Mouse (Mus musculus): Measurements from ENCODE around the gene Vamp2.

The Vamp2 gene

DNA sequence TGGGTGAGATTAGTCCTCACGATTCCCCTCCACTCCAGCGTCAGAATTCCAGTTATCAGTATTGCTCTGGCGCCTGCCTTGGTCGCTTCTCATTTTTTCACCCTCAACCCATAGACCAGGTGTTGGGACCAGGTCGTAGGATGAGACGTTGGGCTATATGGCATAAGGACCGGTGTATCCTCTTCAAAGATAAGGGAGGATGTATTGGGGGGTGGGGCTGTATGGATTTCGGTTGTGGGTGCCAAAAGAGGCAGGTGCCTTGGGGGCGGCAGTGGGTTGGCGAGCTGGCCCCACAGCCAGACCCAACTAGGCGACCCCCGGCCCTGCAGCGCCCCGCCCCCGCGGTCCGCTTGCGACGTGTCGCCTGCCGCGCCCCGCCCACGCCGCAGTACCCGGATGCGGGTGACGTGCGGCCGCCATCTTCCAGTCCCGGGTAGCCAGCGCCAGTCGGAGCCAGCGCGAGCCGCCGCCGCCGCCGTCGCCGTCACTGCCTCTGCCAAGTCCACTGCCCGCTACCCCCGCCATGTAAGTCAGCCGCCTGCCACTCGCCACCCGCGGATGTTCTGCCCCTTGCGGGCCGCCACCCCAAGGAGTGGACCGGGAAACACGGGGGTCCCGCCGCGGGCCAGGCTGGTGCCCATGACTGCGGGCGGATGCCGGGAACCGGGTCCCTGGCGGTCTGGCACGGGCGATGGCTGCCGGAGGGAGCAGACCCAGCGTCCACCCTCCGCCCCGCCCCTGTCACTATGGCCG lies at the start of gene Vamp2:
TSS of gene Vamp2 (plus strand) at position 388 of the 753 bp plus-strand sequence.
- no peak for DNase-seq (ENCODE audit: low read depth)

DNA sequence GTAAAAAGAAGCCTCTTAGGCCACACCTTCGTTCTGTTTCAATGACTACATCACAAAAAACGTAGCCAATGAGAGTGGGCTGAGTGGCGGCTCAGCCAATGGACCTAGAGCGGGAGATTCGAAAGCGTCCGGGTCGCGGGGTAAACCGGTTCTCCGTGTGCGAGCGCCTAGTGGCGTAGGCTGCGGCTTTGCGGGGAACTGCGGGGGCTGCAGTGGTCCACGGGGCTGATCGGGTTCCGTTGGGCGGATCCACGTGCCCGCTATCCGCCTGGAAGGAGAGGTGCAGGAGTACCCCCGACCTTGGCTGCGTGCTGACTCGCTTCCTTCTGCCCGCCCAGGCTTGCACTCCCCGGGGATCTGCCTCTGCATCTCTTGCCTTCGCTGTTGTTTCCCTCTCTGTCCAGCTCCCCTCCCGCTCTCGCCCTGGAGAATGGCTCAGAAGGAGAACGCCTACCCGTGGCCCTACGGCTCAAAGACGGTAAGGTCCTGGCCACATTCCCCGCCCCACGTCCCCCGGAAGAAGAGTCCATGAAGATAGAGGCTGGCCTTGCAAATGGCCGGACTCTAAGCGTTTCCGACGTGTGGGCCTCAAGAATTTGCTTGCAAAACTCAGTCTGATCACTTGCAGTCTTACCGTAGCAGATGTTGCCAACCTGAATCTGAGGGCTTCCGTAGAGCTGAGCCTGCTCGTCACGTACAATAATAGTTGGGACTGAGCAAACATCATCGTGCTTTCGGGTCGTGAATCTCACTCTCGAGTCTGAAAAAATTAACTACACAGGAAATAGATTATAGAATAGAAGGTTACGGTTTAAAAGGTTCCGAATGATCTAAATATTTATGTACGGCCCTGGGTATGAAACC lies 42.5 kb upstream of the Vamp2 start, which contains the start of gene Aurkb:
TSS of gene Aurkb (plus strand) at position 117 of the 864 bp plus-strand sequence.
- peak; percentile 93 for DNase-seq (ENCODE audit: low read depth)

DNA sequence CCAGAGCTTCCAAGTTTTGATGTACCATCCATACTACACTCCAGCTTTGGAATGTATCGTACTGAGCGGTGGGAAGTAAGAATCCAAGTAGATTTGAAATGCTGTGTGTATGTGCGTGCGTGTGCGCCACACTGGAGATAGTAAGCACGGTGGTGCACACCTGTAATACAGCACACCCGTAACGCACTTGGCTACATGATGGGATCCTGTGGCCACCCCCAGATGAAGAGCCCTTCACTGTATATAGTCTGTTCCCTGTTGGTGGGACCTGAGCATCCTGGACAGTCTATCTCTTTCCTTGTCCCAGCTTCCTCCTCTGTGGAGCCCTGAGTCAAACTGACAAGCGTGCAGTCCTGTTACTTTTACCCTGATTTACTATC lies 41.9 kb upstream of the Vamp2 start:
- DNase-seq (ENCODE audit: low read depth): no peak

DNA sequence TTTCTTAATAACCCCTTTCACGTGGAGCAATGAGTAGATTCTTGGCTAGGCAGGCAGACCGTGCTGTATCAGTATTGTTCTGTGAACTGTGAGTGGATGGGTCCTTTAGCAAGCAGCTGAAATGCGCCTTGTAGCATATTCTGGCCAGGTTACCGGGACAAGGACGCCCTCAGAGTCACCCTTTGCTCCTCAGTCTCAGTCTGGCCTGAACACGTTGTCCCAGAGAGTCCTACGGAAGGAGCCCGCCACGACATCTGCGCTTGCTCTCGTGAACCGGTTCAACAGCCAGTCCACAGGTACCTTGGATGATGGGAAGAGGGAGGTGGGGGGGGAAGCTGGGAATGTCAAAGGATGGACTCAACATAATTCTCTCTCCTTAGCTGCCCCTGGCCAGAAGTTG lies 40.7 kb upstream of the Vamp2 start:
- DNase-seq (ENCODE audit: low read depth): no peak

DNA sequence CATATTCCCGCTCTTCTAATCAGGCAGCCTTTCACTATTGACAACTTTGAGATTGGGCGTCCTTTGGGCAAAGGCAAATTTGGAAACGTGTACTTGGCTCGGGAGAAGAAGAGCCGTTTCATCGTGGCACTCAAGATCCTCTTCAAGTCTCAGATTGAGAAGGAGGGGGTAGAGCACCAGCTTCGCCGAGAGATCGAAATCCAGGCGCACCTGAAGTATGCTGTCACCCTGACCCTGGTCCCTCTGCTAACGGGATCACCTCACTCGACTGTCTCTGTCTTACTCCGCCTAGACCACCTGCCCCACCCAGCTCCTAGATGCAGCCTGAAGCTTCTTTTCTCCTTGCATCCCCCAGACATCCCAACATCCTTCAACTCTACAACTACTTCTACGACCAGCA lies 40.1 kb upstream of the Vamp2 start:
- no peak for DNase-seq (ENCODE audit: low read depth)

DNA sequence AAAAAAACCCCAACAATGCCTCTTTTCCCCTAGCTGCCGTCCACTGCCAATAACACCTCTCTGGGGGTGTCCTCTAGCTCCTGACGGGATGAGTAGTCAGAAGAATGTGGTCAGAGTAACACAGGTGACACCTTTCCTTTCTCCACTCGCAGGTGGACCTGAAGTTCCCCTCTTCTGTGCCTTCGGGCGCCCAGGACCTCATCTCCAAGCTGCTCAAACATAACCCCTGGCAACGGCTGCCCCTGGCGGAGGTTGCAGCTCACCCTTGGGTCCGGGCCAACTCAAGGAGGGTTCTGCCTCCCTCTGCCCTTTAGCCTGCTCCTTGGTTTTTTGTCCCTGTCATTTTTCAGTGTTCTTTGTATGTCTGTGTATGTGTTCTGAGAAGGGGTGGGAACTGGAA lies 37.5 kb upstream of the Vamp2 start:
- DNase-seq (ENCODE audit: low read depth): no peak

DNA sequence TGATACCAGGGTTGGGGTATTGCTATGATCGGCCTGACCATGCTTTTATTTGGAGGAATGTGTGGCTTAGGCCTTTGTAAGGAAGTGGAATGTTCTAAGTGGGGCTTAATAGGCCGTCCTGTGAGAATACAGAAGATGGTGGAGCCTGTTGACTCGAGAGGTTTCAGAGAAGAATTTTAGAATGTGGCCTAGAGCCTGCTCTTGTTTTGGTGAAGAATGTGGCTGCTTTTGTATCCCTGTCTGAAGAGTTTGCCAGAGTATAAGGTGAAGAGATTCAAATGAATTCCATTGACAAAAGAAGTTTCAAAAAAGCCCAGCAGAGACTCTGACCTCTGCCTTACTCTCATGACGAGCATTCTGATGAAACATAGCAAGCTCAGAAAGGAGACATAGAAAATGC lies 36.5 kb upstream of the Vamp2 start:
- no peak for DNase-seq (ENCODE audit: low read depth)

DNA sequence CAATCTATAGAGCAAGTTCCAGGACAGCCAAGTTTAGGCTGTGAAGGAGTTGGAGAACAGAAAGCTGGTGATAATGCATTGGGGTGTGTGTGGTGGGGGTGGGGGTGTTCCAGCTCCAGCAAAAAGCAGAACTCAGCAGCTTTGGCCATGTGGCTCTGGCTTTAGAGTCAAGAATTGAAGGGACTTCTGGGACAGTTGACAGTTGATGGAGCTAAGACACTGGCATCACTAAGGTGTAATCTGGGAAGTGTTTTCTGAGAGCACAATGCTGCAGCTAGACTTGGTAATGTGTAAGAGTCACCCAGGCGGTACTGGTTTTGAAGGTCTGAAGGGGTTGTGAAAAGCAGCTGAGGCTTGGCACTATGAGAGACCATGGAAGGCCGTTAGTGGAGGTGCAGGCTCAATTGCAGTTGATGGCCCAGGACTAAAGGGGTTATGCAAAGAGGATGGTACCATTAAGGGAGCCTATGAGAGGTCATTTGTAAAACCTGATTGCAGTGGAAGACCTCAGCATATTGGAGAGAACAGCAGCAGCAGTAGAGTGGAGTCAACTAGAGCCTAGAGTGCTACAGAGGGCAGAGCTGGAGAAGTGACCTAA lies 35.4 kb upstream of the Vamp2 start:
- no peak for DNase-seq (ENCODE audit: low read depth)

DNA sequence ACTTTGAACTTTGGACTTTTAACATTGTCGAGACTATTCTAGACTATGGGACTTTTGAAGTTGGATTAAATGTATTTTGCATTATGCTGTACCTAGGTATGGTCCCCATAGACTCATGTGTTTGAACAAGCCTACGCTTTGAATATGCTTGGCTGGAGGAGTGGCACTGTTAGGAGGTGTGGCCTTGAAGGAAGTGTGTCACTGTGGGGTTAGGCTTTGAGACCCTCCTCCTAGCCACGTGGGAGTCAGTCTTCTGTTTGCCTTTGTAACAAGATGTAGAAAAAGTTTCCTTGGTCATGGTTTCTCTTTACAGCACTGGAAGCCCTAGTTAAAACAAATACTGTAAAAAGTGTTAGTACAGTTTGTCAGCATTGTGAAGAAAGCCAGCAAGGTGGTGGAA lies 34.4 kb upstream of the Vamp2 start:
- no peak for DNase-seq (ENCODE audit: low read depth)

DNA sequence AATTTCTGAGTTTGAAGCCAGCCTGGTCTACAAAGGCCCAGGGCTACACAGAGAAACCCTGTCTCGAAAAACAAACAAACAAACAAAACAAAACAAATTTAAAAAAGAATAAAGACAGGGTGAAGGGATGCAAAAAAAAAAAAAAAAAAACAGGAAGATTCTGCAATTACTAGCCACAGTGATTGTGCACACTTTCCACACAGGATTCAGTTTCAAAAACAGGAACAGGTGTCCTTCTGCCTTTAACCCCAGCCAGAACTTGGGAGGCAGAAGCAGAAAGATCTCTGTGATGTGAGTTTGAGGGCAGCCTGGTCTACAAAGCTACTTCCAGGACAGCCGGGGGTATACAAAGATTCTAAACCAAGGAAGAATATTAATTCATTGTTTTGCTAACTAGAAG lies 30.0 kb upstream of the Vamp2 start:
- DNase-seq (ENCODE audit: low read depth): no peak

DNA sequence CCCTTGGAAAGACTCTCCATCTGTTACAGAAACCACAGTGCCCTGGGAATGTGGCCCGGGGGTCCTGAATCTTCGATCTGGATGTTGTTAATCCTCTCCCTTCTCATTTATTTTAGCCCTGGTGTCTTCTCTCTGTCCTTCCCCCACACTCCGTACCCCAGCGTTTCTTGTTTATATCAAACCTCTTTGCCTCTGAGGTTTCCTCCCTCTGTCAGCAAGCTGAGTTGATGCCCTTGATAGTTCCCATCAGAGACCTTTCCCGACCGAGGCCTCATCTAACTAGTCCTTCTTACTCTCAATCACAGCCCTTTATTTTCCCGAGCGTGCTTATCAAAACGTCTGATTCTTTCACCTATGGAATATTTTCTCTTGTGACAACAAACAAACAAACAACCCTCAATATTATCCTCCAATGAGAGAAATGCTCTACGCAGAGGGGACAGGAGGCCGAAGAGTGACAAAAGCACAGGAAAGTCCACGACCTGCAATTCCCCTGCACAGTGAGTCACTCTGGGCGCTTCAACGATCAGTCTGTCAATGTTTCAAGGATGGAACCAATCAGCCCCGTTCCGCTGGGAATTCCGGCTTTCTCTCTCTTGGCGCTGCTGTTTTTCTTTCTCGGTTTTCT lies 29.4 kb upstream of the Vamp2 start:
- DNase-seq (ENCODE audit: low read depth): no peak

DNA sequence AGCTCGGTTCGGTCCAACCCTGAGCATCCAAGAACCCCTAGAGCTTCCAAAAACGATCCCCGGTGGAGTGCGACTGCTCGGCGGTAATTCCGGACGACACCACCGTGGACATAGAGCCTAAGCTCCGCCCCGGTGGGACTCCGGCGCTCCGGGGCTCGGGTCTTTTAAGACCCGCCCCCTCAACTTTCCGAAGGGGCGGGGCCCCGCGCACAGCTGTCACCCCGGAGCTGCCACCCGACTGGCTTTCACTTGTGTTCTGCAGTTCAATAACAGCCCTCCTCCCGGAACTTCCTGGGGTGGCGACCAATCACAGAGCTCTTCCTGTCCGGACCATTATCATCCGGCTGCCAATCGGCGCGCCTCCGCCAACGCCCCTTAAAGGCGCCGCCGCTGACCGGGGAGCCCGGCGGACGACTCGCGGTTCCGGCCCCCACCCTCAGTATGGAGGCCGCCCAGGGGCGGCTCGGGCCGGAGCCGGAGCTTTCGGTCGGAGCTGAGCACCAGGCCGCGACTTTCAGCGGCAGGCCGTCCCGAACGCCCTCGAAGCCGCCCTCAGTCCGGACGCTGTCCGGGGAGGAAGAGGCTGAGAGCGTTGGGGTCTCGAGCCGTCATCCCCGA lies 28.8 kb upstream of the Vamp2 start, which contains the start of gene Borcs6:
TSS of gene Borcs6 (plus strand) at position 361 of the 618 bp plus-strand sequence.
- DNase-seq (ENCODE audit: low read depth): peak; percentile 95

DNA sequence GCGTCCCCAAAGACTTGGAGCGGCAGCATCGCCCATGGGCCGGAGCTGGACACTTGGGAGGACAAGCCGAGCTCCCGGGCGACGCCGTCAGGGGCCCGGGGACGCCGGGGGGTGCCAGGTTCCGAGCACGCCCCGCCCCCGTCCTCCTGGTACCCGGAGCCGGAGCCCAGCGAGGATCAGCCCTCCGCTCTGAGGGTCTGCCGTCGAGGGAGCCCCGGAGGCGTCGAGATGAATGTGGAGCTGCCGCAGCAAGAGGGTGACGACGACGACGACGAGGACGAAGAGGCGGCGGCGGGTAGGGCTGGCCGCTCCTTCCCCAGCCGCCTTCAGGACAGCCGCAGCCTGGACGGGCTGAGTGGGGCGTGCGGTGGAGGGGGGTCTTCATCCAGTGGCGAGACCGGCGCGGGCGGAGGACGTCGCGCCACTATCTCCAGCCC lies 28.3 kb upstream of the Vamp2 start:
- DNase-seq (ENCODE audit: low read depth): no peak

DNA sequence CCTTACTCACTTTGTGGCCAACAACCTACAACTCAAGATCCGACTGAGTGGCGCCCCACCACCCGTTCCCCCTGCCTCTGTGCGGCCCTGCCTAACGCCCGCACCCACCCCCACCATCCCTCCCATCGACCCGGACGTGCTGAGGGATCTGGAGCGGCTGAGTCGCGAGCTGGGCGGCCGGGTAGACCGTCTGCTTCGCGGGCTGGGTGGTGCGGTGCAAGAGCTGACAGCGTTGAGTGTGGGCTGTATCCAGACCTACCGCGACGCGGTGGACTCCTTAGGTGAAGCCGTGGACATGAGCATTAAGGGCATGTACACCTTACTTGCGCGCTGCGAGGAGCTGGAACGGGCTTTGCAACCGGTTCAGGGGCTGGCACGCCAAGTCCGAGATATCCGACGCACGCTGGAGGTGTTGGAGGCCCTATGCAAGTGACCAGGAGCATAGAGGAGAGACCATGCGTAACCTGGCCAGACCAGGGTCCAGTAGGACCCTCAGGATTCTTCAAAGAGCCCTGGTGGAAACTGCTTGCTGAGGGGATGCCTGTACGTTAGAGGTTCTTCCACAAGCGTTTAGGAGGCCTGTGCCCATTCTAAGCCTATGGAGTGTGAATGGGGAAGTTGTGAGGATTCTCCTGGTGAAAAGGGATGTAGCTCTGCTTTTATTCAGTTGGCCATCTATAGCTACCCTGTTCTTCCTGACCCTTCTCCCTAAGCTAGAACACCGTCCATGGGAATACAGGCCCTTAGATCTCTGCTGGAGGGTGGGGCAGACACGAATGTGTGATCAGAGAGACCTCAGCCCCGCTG lies 27.6 kb upstream of the Vamp2 start:
- no peak for DNase-seq (ENCODE audit: low read depth)

DNA sequence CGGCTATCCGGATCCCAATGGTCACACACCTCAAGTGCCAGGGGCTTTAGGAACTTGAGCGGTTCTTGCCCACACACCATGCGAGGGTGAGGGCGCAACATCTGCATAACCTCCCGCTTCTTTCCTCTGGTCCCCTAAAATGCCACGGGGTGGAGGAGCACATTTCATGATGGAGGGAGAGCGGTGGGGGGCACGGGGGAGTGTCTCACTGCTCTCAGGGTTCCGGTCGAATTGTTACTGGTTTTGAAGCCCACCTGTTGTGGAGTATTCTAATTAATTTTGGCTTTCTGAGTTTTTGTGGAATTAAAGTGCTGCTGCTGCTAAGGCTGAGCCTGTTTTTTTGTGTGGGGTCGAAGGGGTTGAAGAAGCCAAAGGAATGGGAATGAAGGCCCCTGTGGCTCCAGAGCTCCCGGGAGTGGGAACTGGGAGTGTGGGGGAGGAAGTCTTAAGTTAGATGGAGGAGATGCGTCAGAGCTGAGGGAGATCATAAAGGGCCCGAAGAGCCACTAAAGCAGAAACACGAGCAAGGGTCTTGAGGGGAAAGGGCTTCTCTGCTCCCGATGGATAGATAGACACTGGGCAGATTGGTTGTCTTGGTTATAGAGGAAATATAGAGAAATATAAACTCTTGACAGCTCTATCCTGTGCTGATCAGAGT lies 26.9 kb upstream of the Vamp2 start:
- no peak for DNase-seq (ENCODE audit: low read depth)

DNA sequence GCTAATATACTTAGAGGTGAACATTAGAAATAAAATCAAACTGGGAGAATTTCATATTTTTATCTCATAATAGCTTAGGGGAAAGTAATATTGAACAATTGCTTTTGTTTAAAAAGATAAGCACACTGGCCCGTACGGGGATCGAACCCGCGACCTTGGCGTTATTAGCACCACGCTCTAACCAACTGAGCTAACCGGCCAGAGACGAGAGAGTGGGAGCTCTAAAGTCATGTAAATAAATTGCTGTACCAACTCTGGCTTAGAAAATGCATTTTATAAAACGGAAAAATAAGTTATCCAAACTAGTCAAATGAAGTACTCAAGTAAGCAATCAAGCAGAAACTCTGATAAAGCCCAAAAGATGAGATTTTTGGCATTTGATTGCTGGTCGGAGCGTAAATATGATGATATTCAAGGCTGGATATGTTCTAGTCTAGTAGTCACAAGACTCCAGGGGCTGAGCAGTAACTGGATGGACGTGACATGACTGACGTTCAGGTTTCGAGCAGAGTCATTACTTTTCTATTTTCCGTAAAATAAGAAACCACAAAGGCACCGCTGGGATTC lies 26.0 kb upstream of the Vamp2 start:
- DNase-seq (ENCODE audit: low read depth): no peak

DNA sequence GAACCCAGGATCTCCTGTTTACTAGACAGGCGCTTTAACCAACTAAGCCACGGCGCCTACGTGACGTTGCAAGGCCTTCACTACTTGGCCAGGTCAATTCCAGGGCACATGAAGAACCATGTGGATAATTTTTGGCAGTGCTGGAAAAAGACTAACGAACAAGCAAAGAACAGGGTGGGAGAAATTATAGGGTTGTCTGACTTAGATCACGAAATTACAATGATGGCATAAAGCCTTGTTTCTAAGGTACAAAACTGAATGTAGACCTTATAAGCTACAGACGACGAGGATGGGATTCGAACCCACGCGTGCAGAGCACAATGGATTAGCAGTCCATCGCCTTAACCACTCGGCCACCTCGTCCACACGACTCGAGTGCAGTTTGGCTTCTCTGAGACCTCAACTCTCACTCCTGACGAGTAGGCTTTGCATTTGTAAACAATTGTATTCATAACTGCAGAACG lies 25.5 kb upstream of the Vamp2 start:
- DNase-seq (ENCODE audit: low read depth): peak; percentile 86

DNA sequence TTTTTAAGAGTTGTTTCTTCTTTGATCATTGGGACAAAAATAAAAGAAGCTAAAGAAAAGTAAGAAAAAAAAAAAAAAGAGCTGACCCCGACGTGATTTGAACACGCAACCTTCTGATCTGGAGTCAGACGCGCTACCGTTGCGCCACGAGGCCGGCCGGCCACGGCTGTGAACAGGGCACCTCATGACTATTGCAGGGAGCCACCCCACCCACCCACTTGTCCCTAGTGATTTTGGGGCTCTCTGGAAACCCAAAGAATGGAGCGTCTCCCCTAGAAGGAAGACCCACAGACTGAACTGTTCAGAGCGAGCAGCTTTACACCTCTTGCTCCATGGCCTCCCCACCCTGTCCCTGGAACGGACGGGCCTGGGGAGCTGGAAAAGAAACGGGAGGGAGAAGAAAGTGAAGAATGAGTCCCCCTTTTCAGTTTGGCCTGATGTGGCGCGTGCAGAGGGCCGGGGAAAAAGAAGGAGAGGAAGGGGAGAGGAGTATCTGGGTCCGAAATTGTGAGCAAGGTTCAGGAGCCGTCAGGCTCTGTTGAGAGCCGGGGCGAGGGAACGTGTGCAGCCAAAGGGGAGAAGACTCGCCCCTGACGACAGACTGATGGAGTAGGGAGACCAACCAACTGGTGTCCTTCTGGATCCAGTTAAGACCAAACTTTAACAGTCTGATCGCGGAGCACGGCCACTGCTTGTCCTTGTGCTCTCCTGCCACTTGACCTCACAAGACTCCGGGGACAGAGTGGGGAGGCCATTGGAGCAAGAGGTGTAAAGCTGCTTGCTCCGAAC lies 24.7 kb upstream of the Vamp2 start:
- no peak for DNase-seq (ENCODE audit: low read depth)
